Mouse (Mus musculus) megakaryocyte-erythroid progenitor cell, adult 5-6 weeks (primary cell): Measurements from ENCODE around the gene 1700001O22Rik. TPM values are rescaled to one million over a fixed set of nuclear protein-coding genes. Genes with fewer than 3 reads are reported as not detected.

ENCODE experiments used
- ATAC-seq: replicated peaks from 2 replicates; pipeline ENCODE4 v1.8.0; 2016; ENCODE audit warnings: mild to moderate bottlenecking, inconsistent platforms; ENCODE audit not compliant: severe bottlenecking, poor library complexity, low FRiP score, low TSS enrichment
- total RNA-seq, 2 experiments: library from RNA; stranded (forward) in 1 of 2; stranded (reverse) in 1 of 2; fragments of 200-1000, 215-1000 nt in 1 of 2; fragments of >200 nt in 1 of 2; fragmentation: Nextera tagmentation in 1 of 2; gene quantifications; 2 replicates each; pipeline ENCODE4 v1.2.3; 2014 to 2017

1700001O22Rik gene
- total RNA-seq, 2 experiments from 2014 or later, result 1.2 TPM; not detected in 1

DNA sequence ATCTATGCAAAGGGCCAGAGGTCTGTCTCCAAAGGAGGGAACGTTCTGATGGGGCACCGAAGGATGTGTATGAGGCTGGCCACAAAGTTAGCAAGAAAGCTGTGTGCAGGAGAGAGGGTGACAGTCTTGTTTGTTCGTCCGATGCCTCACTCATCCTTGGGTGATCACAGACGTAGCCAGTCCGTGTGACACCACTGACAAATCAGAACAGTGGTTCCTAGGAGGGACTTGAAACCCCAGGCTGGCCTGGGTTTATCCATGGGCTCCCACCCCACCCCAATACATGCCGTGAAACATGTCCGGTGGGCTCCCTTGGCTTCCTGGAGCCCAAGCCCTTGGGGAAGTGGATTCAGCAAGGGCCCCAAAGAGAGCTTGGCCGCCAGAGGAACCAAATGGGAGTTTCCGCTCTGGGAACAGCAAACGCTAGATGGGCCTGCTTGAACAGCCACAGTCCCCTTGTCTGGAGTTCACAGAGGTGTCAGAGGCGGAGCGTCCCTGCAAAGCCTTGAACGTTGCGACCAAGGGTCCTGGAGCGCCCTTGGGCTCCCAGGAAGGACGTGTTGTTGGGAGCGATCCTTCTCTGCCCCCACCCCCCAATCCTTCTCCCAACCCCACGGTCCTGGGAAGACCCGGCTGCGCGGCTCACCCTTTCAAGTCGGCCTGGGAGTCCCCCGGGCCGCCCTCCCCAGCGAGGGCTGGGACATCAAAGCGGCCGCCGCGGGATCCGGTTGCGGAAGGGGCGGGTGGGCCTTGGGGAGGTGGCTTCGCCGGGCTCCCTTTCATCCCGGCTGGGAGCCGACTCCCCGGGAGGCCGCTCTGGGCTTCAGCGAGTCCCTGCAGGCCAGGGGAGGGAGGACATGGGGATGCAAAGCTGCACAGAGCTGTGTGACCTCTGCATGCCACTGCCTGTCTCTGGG is 19.1 kb downstream of the 1700001O22Rik start:
- ATAC-seq, result 0 out of 2 replicates have a peak, but pooled peaks have one; percentile 24

DNA sequence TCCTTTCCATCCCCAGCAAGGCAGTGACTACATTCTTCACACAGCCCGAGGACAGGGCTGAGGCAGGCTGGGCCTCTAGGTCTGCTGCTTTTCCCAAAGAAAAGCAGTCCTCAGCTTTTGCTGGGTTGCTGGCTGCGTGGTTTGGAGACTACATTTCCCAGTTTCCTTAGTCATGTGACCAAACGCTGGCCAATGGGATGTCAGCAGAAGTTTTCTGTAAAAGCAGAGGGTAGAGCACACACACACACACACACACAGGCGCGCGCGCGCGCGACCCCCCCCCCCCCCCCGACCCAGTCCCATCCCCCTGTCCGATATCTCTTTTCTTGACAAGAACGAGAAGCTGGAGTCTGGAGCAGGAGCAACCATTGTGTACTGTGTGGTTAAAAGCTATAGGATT is 20.1 kb downstream of the 1700001O22Rik start:
- ATAC-seq, result 0 out of 2 replicates have a peak, but pooled peaks have one; percentile 34

DNA sequence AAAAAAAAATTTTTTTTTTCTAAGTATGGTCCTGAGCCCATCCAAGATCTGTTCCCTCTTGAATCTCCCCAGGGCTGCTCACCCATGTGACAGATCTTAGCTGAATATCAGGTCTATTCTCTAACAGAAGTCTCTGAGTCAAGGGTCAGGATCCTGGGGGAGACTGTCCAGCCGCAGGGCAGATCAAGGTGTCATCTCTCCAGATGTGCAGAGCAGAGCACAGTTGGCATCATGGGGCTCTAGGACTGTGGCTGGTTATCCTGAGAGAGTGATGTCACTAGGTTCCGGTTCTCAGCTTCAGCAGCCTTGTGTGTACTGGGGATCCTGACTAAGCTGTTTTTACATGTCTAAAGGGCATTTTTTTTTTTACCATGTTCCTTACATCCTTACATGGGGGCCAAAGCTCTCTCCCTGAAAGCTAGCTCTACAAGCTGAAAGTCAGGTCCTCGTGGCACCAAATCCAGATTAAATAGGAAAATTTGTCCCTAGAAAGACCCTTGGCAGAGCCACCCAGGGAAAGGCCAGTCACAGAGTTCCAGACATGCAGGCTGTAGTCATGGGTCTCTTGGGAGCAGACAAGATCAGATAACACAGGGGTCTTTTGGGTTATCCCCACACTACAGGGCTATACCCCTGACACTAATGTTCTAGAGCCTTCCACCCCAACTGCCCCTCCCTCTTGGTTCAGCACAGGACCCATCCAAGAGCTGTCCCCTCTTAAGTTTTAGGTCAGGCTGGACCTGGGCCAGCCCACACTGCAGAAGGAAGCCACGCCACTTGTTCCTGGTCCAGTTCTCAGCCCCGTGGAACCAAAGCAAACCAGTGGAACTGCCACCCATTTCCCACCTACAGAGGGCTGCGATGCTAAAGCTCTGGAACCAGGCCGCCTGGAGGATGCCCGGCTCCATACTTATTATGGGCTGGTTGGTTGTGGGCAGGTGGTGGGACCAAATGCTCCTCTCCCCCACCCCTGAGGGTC is 20.9 kb downstream of the 1700001O22Rik start:
- no peak for ATAC-seq

DNA sequence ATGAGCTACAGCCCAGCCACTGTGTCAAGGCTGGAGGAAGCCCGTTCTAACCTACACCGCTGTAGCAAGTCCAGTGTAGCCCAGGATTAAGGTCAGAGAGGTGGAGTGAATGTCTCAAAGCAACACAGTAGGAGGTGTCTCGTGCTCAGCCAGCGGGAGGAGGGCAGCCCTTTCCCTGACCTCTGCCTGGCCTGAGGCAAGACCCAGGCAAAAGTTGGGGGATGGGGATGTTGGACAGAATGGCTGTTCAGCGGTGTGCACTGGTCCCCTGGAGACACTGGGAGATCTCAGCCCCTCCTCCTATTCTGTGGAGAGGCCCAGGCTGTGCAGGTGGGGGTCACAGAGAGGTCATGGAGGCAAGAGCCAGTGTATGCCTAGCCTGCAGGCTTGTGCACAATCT is 24.2 kb downstream of the 1700001O22Rik start:
- no peak for ATAC-seq

DNA sequence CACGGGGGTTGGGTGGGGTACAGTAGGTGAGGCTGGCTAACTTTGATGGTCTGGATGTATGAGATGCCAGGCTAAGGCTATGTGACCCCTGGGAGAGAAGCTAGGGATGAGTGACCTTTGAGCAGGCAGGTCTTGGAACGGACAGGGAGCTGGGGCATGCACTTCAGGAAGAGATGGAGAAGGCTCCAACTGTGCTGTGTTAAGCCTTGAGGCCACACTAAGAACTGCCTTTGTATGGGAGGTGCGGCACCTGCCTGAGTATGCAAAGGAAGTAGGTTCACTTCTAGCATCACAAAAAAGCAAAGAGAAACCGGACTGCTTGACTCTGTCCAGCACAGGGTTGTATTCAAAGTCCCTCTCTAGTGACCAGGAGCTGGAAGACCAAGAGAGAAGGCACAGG is 25.2 kb downstream of the 1700001O22Rik start:
- ATAC-seq, result no peak

DNA sequence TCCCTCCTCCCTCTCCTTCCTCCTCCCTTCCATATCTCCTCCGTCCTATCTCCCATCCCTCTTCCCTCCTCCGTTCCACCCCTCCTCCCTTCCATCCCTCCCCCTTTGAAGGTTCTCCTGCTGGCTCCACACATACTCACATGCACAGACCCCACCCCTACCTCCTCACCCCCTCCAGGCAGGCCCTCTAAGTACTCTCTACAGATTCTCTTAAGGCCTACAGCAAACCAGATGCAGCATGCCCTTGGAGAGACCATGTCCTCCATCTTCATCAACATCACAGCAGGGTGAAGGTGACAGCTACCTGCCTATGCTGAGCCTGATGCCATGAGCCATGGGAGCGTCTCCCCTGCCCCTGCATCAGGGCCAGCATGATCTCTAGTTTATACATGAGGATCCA is 26.2 kb downstream of the 1700001O22Rik start:
- ATAC-seq, result no peak

DNA sequence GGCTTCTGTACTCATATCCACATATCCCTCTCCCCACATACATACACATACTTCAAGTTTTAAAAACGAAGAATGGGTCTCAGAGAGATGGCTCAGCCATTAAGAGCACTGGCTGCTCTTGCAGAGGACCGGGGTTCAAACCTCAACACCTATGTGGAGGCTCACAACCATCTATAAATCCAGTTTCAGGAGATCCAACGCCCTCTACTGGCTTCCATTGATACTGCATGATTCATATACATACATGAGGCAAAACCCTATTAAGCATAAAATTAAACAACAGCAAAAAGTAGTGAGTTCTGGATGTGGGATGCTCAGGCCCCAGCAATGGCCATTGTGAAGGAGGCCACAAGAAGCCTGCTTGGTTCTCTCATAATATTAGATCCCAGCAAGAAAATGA is 27.5 kb downstream of the 1700001O22Rik start:
- no peak for ATAC-seq

DNA sequence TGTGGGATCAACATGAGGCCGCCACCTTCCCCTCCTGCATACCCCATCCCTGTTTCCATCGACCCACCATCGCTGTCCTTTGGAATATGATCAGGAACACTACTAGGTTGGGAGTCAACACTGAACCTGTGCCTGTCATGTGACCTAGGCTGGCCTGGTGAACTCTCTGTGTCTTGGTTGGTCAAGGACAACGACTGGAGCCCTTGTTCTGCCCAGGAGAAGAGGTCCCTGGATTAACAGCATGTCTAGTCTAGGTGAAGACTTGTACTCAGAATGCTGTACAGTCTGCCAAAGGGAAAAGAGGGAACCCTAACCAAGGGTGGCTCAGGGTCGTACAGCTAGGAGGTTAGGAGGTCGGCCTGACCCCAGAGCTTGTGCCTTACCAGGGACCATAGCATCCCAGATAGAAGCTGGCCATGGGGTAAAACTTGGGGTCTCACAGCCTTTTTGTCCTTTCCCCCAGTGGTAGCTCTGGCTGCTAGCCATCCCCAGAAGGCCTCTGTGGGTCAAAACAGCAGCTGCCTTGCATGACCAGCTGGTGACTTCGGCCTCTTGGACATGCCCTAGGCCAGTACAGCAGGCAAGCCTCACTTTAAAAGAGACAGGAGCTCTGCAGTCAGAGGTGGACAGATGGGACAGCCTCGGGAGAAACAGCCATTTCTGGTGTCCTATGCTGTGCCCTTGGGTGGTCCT is 30.0 kb downstream of the 1700001O22Rik start:
- ATAC-seq, result no peak

DNA sequence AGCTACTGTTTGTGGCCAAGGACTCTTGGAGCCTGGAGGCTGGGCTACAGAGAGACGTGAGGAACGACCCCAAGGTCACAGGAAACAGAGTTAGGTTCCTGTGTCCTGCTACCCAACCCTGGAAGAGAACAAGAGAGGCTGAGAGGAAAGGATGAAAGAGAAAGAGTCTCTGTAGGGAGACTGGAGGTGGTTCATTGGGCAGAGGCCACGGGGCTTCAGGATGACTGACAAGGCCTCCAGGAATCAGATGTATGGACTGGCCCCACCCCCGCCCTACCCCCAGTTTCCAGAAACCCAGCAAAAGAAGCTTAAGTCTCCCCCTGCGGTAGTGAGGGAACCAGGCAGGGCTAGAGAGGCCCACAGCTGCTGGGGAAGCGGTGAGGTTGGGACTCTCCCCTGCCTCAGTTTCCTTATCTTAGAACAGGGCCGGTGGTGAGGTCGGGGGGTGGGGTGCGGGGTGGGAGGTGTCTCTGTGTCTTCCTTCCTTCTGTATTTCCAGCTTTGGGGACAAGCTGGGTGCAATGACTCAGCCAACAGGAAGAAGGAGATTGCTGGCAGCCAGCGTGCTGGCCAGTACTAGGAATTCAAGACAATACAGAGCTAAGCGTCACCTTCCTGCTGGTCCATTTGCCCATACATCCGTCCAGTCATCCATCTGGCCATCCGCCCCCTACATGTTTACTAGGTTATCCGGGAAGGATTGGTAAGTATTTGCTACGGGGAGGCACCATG is 30.7 kb downstream of the 1700001O22Rik start:
- ATAC-seq, result no peak

DNA sequence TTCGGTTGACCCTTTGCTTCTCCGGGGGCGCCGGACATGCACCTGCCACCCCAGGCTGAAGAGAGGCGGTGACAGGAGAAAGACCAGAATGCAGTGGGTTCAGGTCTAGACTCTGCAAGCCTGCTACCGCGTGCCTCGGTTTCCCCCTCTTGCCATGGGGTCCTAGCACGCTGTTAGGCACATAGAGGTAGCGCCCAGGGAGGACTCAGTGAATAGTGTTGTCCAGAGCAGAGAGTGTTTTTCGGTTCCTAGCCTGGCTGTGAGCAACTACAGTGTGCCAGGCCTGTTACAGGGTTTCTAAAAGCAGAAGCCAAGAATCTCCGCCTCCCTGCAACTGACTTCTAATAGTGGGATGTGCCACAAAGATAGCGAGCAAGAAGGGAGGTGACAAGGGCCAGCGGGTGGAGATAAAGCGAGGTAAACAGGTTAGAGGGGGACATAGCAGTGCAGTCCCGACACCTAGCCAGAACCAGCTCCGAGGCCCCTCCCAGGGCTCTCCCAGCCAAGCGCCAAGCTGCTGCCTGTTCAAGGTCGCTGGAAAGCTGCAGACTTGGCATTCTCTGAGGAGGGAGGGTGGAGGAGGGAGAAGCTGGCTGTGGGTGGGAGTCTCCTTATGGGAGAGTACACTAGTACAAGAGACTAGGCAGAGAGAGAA is 31.5 kb downstream of the 1700001O22Rik start:
- ATAC-seq, result peak; percentile 90

DNA sequence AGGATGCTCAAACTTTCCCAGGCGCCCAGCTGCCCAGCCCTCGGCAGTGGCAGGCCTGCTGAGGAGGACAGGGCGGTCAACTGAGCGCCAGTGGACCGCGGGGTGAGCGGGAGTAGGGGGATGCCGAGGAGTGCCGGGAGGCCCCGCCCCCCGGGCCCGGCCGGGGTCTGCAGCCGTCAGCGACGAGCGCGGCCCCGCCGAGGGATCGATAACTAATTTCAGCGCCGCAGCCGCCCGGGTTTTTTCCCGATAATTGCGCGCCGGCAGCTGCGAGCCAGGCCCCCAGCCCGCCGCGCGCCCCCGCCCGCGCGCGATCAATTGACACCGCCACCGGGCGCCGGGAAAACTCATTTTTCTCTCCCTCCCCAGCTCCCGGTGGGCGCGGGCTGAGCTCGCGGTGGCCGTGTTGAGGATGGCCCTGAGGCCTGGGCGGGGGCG is 32.1 kb downstream of the 1700001O22Rik start:
- no peak for ATAC-seq

DNA sequence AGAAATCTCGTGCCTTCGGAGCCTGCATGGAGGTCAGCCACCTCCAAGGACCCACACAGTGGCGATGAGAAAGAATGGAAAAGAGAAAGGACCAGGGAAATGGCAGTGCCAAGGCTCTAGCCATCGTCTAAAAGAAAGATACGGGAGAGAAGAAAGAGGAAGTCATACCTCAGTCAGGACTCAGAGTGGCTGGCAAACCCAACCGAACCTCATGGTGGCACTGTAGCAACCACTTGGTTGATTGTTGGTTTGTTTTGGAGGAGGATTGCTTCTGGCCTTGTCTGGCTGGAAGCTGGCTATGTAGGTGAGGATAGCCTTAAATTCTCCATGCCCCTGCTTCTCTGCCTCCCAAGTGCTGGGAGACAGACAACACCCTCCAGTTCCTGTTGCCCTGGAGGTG is 34.3 kb downstream of the 1700001O22Rik start:
- no peak; the same call in 1 of the 2 replicates for ATAC-seq

DNA sequence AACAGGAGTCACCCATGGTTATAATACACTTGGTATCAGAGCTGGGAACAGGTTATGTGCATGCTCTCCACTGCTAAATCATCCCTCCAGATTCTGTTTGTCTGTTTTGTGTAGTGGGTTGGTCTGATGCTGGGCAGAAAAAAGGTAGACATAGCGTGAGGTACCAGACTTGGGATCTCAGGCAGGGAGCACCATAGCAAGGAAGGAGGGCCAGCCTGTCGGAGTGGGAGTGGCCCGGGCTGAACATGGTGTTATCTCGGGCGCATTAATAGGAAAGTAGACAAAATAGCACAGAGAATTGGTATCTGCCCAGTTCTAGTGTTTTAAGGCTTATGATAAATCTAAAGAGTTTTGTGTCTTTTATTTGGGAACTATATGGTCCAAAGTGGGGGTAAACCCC is 34.9 kb downstream of the 1700001O22Rik start:
- no peak for ATAC-seq

DNA sequence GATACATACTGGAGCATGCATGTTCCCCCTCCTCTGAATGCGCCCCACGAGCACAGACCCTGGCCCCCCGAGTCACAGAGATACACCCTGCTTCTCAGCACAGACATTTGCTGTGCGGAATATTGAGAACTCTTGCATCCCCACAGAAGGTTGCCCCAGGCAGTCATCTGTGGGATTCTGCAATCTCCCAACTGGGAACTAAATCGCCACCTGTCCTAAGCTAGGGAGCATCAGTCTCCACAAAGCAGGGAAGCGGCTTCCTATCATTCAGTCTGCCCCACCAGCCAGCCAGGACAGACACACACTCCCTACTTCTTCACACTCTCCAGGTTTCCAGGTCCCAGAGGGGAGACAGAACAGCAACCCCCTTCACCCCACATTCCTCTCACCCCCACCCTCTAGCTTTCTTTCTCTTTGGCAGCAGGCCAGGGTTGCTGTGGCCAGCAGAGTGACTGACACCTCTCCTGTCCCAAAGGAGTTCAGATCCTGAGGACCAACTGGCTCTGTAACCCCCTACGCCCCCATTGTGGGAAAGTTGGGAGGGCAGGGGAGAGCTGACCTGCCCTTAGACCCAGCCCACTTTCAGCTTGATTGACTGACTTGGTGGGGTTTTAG is 35.7 kb downstream of the 1700001O22Rik start:
- no peak for ATAC-seq

DNA sequence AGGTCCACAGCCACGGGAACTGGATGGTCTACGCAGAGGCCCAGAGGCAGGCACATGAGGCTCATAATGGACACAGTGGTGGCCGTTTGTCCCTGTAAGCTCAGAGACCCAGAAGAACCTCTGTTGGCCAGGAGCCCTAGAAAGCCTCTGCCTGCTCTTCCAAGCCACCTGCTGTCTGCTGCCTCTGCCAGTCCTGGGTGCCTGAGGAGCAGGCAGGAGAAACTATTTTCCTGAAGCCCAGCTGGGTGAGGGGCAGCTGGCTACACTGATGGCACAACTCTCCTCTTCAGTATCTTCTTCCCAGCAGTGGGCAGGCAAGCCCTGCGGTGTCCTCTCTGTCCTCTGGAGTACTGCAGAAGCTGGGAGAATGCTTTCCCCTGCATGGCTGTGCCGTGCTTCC is 37.0 kb downstream of the 1700001O22Rik start:
- no peak for ATAC-seq

DNA sequence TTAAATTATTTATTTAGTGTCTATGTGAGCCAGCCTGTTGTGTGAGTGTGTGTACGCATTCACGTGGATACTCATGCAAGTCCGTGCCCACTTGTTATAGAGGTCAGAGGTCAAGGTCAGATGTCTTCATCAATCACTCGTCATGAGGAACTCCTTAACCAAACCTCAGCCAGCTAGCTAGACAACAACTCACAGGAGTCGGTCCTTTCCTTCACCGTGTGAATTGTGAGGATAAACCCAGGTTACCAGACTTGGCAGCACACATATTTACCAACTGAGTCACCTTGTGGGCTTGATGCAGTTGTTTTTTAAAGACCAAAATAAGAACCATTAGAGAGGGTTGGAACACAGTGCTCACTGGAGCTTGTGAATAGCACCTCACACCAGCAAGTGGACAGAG is 42.8 kb downstream of the 1700001O22Rik start:
- no peak for ATAC-seq

DNA sequence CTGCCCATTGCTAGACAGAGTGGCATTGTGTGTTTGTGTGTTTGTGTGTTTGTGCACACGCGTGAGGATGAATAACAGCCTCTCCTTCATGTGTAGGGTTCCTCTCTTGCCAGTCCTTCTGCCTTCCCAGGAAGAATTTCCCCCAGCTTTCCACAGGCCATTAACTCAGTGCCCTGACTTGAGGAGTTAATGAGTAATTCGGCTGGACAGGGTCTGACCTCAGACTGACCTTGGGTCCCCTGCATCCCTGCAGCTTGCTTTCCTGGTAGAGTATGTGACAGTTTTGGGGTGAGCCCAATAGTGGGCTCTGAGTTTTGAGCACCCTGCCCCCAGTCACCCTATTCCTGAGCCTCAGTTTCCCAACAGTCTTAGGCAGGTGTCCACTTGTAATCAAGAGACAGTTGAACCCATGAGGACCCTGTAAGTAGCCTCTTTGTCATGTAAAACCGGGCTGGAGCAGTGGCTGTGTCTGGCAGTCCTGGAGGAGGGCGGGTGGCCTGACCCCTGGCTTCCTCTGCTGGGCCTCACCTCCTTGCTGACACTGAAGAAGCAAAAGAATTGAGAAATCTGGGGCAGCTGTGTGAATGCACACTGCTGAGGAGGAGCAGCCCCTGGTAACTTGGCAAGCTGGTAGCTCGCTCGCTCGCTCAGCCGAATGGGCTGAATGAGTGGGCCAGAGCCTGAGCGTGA is 43.5 kb downstream of the 1700001O22Rik start:
- ATAC-seq, result no peak
